Mouse (Mus musculus) regulatory T cell (primary cell): Measurements from ENCODE around the gene Stat3.

Source experiments
- in situ Hi-C: fragments of 300-600 bp; cut with MboI, MseI; formaldehyde crosslinking; loops from one replicate; pipeline ENCODE4 v1.15.1; 2025; ENCODE audit warnings: high pct_unique_total_duplicates

Gene Stat3

DNA sequence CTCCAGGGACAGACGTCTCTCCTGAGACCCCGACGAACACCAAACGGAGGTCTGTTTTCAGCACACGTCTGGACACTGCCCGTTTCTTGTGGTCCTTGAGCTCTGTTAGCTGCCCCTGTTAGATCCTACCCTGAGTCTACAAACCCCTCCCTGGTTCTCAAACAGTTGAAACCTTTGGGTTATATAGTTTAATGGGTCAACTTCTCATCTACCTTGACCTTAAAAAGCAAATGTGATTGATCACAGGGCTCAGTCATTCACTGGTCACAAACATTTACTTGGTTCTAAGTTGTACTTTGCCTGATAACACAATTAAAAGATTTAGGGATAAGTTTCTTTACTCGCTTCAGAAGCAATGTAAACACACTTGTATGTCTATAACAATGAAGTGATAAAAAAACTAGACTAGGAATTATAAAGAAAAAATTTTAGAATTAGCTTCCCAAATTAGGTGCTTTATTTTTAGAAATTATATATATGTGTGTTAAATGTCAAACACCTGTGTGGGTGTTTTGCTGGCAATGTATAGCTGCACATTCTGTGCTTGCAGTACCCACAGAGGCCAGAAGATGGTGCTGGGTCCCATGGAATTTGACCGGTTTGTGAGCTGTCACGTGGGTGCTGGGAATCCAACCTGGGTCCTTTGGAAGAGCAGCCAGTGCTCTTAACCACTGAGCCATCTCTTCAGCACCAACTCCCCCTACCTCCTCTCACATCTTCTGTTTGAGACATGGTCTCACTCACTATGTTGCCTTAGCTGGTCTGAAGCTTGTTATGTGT lies 102.2 kb downstream of the Stat3 start:
- in situ Hi-C loops, result no loop called here
